Mouse (Mus musculus): ENCODE measurements around the gene Cep170b. TPM values are rescaled to one million over a fixed set of nuclear protein-coding genes. Genes with fewer than 3 reads are reported as not detected.

The Cep170b gene
- 20.2 and 22.0 TPM in 2 replicates for polyA plus RNA-seq (2015; fragmentation: Nextera tagmentation; extraction: Ambion mirVana)

DNA sequence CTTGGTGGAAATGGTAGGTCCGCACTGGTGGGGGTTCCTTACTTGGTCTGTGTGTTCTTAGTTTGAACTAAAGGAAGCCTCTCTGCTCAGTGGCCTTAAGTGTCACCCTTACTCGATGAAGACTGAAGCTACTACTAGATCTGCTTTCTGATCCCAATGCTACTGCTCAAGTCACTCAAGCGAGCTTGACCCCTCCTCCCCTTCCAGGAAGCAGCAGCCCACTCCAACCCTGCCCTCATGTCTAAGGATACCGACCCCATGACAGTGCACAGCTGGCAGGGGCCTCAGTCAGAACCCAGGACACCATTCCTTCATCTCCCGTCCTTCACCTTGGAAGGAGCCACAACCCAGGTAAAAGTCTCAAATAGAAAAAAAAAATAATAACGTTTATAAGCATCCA lies at the start of gene Cep170b:
TSS of gene Cep170b (plus strand) at position 240 of the 400 bp plus-strand sequence.
- Histone ChIP-seq H3K27ac (no peak within 1 kb of the TSS), H3K4me1 (replicated peaks) (peaks cover 34% of the 10 kb centered on the region), H3K36me3 (peaks cover 6% of the 10 kb centered on the region; the same call in 1 of the 2 replicates), H3K9me3 (no peaks in the 10 kb centered on the region), H3K4me2 (replicated peaks) (peak within 1 kb of the TSS; percentile 96), H3K4me3 (replicated peaks) (peak within 1 kb of the TSS; percentile 90), H3K27me3 (peaks cover 38% of the 10 kb centered on the region), H3K9ac (replicated peaks) (0 out of 2 replicates have a peak within 1 kb of the TSS, but pooled peaks have one; percentile 95)
- WGBS: 71% methylated on average over 6 of the region's 6 CpGs
- ATAC-seq: no peak

- Histone ChIP-seq H3K36me3 (peaks cover 52% of the 10 kb centered on the region), H3K27ac (no peak overlapping the region), H3K27me3 (no peaks in the 10 kb centered on the region), H3K4me1 (replicated peaks) (peaks cover 88% of the 10 kb centered on the region), H3K4me2 (replicated peaks) (no peak overlapping the region; the same call in 1 of the 2 replicates), H3K9me3 (no peaks in the 10 kb centered on the region), H3K9ac (replicated peaks) (peak overlapping the region; percentile 29; the same call in 1 of the 2 replicates), H3K4me3 (replicated peaks) (0 out of 2 replicates have a peak overlapping the region, but pooled peaks have one; percentile 95)
- WGBS: 57% methylated on average over 9 of the region's 9 CpGs
- no peak for ATAC-seq
These were observed 49.4 kb upstream of the Cep170b start for GRCm38 (mm10) chr12:112670718-112671393.

DNA sequence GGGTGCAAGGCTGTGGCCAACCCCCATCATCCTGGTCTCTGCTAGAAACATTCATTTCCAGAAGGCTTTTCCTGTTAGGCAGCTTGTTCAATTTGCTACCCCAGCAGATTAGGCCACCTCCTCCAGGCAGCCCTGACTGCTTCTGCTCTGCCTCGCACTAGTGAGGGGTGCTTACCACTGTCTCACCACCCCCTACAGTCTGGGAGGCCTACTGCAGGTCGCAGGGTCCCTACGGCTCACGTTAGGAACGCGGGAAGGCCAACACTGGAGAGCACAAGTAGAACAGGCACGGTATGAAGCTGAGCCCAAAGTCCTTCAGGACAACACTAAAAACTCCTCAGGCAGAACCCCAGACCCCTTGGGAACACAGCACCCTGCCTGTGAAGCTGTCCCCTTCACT lies 48.4 kb upstream of the Cep170b start:
- Histone ChIP-seq H3K27me3 (no peaks in the 10 kb centered on the region), H3K9ac (replicated peaks) (peak overlapping the region; percentile 100; the same call in 1 of the 2 replicates), H3K27ac (no peak overlapping the region), H3K9me3 (no peaks in the 10 kb centered on the region), H3K4me1 (replicated peaks) (peaks cover 77% of the 10 kb centered on the region), H3K36me3 (peaks cover 43% of the 10 kb centered on the region), H3K4me3 (replicated peaks) (peak overlapping the region; percentile 95; the same call in 1 of the 2 replicates), H3K4me2 (replicated peaks) (peak overlapping the region; percentile 94)
- no peak for ATAC-seq
- WGBS: 84% methylated on average over 7 of the region's 7 CpGs

DNA sequence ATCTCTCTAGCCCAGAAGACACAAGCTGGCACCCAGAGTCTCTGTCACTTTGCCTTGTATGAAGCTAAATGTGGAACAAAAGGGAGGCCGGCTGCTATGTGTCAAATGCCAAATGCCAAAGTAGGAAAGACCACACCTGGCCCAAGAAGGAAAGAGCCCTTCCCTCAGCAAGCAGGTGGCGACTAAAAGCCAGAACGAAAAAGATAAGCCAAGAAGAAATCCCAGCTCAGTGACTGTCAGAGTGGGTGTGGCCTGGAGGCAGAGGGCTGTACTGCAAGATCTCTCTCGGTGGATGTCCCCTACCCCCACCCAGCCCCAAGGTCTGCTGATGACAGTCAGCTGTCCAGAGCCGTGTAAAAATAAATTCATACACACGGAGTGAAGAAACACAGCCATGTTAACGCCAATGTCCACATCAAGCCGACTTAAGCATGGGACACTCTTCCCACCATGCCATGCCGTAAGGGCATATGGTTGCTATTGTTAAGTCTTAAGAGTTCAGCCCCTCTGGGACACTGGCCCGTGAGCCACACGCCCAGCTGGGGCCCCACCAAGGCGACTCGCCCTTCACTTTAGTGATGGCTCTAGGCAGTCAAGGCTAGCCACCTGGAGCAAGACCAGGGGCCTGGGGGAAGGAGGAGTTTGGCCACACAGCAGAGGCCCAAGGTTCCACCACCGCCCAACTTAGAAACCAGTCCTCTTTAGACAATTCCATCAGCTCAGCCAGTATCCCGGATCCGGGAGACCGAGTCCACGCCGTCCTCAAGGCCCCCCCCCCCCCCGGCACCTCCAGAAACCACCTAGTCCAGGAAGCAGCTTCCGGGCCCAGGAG lies 47.3 kb upstream of the Cep170b start:
- ATAC-seq: peak; percentile 46
- Histone ChIP-seq H3K9me3 (no peaks in the 10 kb centered on the region), H3K27me3 (peaks cover 6% of the 10 kb centered on the region), H3K4me2 (replicated peaks) (peak overlapping the region; percentile 94), H3K36me3 (peaks cover 35% of the 10 kb centered on the region), H3K4me3 (replicated peaks) (peak overlapping the region; percentile 95), H3K9ac (replicated peaks) (peak overlapping the region; percentile 100), H3K4me1 (replicated peaks) (peaks cover 68% of the 10 kb centered on the region), H3K27ac (peak overlapping the region; percentile 95)
- 6% methylated on average over 21 of the region's 21 CpGs for WGBS

GRCm38 (mm10) chr12:112673576-112674091 lies 46.6 kb upstream of the Cep170b start:
- Histone ChIP-seq H3K36me3 (peaks cover 28% of the 10 kb centered on the region), H3K9me3 (no peaks in the 10 kb centered on the region), H3K9ac (replicated peaks) (peak overlapping the region; percentile 100), H3K4me3 (replicated peaks) (peak overlapping the region; percentile 95), H3K27ac (peak overlapping the region; percentile 95), H3K27me3 (peaks cover 12% of the 10 kb centered on the region), H3K4me2 (replicated peaks) (peak overlapping the region; percentile 94), H3K4me1 (replicated peaks) (peaks cover 68% of the 10 kb centered on the region)
- peak; percentile 7 for ATAC-seq
- under 1% methylated on average over 44 of the region's 68 CpGs for WGBS

DNA sequence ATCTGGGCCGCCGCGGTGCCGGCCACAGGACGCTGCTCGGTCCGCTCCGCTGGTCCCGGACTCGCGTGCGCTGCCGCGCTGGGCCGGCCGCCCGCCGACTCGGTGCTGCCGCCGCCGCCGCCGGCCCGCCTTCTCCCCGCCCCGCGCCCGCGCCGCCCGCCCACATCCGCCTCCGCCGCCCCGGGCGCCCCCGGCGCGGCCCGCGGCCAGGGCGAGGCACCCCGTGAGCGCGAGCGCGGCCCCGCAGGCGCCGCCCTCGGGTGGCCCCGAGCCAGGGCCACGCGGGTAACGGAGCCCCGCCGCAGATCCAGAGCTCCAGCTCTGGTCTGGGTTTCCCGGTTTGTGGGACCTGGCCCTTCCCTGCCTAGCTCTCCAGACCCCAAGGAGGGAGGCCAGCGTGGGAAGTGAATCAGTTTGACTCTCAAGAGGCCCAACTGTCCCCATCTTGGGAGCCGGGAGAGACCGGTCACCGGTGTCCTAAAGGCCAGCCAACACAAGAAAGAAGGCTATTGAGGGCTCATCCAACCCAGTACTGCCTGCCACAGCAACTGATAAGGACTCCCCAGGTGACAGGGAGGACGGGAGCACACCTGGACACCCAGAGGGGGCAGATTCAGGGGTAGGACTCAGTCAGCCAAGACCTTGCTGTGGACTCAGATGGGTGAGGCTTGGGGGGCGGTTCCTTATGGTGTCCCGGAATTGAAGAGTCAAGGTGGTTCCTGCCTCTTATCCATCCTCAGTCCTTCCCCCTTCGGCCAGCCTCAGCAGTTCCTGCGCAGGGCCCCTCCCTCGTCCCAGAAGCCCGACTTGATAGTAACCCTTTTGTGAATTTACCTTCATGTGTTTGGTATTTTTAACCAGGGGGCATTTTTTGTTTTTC lies 45.9 kb upstream of the Cep170b start, which contains the start of gene Akt1:
TSS of gene Akt1 (minus strand) at position 753 of the 880 bp plus-strand sequence.
- H3K27me3 ChIP-seq: peaks cover 20% of the 10 kb centered on the region
- H3K4me1 ChIP-seq (replicated peaks): peaks cover 67% of the 10 kb centered on the region
- under 1% methylated on average over 39 of the region's 70 CpGs for WGBS
- H3K27ac ChIP-seq: peak within 1 kb of the TSS; percentile 95
- peaks cover 20% of the 10 kb centered on the region for H3K36me3 ChIP-seq
- H3K9ac ChIP-seq (replicated peaks): peak within 1 kb of the TSS; percentile 100
- H3K9me3 ChIP-seq: no peaks in the 10 kb centered on the region
- peak; percentile 5; the same call in 1 of the 2 replicates for ATAC-seq
- peak within 1 kb of the TSS; percentile 94 for H3K4me2 ChIP-seq (replicated peaks)
- H3K4me3 ChIP-seq (replicated peaks): peak within 1 kb of the TSS; percentile 95

- WGBS: 16% methylated on average over 18 of the region's 18 CpGs
- no peaks in the 10 kb centered on the region for H3K9me3 ChIP-seq
- H3K4me1 ChIP-seq (replicated peaks): peaks cover 64% of the 10 kb centered on the region
- peak overlapping the region; percentile 94 for H3K4me2 ChIP-seq (replicated peaks)
- peak overlapping the region; percentile 100; the same call in 1 of the 2 replicates for H3K9ac ChIP-seq (replicated peaks)
- peaks cover 30% of the 10 kb centered on the region for H3K27me3 ChIP-seq
- H3K4me3 ChIP-seq (replicated peaks): peak overlapping the region; percentile 95
- peaks cover 10% of the 10 kb centered on the region for H3K36me3 ChIP-seq
- H3K27ac ChIP-seq: peak overlapping the region; percentile 95
- peak; percentile 44 for ATAC-seq
These were observed 44.8 kb upstream of the Cep170b start for GRCm38 (mm10) chr12:112675245-112676035.

GRCm38 (mm10) chr12:112677076-112677475 lies 43.2 kb upstream of the Cep170b start:
- Histone ChIP-seq H3K9ac (replicated peaks) (no peak overlapping the region), H3K4me3 (replicated peaks) (no peak overlapping the region), H3K27me3 (peaks cover 43% of the 10 kb centered on the region), H3K4me1 (replicated peaks) (peaks cover 48% of the 10 kb centered on the region), H3K27ac (no peak overlapping the region), H3K4me2 (replicated peaks) (no peak overlapping the region), H3K36me3 (no peaks in the 10 kb centered on the region), H3K9me3 (no peaks in the 10 kb centered on the region)
- 67% methylated on average over 5 of the region's 5 CpGs for WGBS
- ATAC-seq: no peak

DNA sequence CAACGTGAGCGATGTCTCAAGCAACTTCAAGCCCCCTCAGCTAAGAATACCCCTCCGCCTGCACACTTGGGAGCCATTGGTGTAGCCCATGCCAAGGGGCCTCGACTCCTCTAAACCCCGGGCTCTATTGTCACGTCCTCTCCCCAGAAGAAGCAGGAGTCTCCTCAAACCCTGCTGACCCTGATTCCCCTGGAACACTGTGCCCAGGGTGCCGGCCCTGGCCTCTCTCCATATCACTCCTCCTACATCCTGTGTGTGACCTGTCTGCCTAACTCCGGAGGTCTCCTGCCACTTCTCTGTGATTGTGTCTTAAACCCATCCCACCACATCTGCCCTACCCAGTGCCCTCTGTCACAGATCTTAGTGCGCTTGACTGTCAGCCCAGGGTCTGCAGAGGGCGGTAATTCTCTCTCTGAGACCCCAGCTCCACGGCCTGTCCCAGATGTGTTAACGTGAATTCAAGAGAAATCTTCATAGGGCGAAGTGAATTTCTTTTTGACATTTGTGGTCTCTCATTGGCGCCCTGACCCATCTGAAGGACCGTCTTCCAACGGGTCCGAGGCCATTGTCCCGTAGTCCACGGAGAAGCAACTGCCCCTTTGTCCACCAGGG lies 42.2 kb upstream of the Cep170b start:
- H3K36me3 ChIP-seq: no peaks in the 10 kb centered on the region
- peaks cover 46% of the 10 kb centered on the region for H3K27me3 ChIP-seq
- H3K4me1 ChIP-seq (replicated peaks): peaks cover 38% of the 10 kb centered on the region
- ATAC-seq: no peak
- no peaks in the 10 kb centered on the region for H3K9me3 ChIP-seq
- H3K27ac ChIP-seq: peak overlapping the region; percentile 6; the same call in 1 of the 2 replicates
- peak overlapping the region; percentile 66; the same call in 1 of the 2 replicates for H3K9ac ChIP-seq (replicated peaks)
- WGBS: 16% methylated on average over 19 of the region's 19 CpGs
- peak overlapping the region; percentile 93 for H3K4me2 ChIP-seq (replicated peaks)
- H3K4me3 ChIP-seq (replicated peaks): peak overlapping the region; percentile 57

GRCm38 (mm10) chr12:112678555-112679026 lies 41.7 kb upstream of the Cep170b start, which contains the start of gene Zbtb42:
TSS of gene Zbtb42 (plus strand) at chr12:112678828.
- under 1% methylated on average over 37 of the region's 60 CpGs for WGBS
- 0 out of 2 replicates have a peak, but pooled peaks have one; percentile 2 for ATAC-seq
- peak within 1 kb of the TSS; percentile 6; the same call in 1 of the 2 replicates for H3K27ac ChIP-seq
- H3K9me3 ChIP-seq: no peaks in the 10 kb centered on the region
- peaks cover 39% of the 10 kb centered on the region for H3K4me1 ChIP-seq (replicated peaks)
- H3K27me3 ChIP-seq: peaks cover 46% of the 10 kb centered on the region
- H3K4me2 ChIP-seq (replicated peaks): peak within 1 kb of the TSS; percentile 93
- peak within 1 kb of the TSS; percentile 66 for H3K9ac ChIP-seq (replicated peaks)
- peak within 1 kb of the TSS; percentile 57 for H3K4me3 ChIP-seq (replicated peaks)
- H3K36me3 ChIP-seq: no peaks in the 10 kb centered on the region
